Mouse (Mus musculus) kidney, postnatal 0 days (tissue): ENCODE measurements around the gene Slc7a11. TPM values are rescaled to one million over a fixed set of nuclear protein-coding genes. Genes with fewer than 3 reads are reported as not detected.

Experiments
- ATAC-seq: fragments of 200-750 bp; cut with Nextera tagmentation; replicated peaks from 2 replicates; pipeline ENCODE4 v1.8.0; 2017; ENCODE audit warnings: low read depth, moderate number of reproducible peaks, moderate TSS enrichment, moderate library complexity; ENCODE audit not compliant: low FRiP score
- DNase-seq: peaks from one replicate; pipeline ENCODE4 v3.0.0-alpha.2; 2016; ENCODE audit warnings: low spot score
- H3K27ac ChIP-seq: fragments of 300-500 bp; sonication (generic); 2 replicates; pipeline ENCODE4 v1.5.1; 2014; ENCODE audit warnings: mild to moderate bottlenecking
- H3K27me3 ChIP-seq: fragments of 300-500 bp; sonication (generic); 2 replicates; pipeline ENCODE4 v1.6.1; 2014; ENCODE audit warnings: low read length, mixed read lengths; ENCODE audit not compliant: insufficient read depth
- H3K36me3 ChIP-seq: fragments of 300-500 bp; sonication (generic); 2 replicates; pipeline ENCODE4 v1.6.1; 2014; ENCODE audit warnings: low read length, mixed read lengths; ENCODE audit not compliant: insufficient read depth
- H3K4me1 ChIP-seq: fragments of 300-500 bp; sonication (generic); replicated peaks from 2 replicates; pipeline ENCODE4 v1.6.1; 2014; ENCODE audit warnings: antibody characterized with exemption, low read length, mixed read lengths; ENCODE audit not compliant: insufficient read depth
- H3K4me2 ChIP-seq: fragments of 300-500 bp; sonication (generic); 2 replicates; pipeline ENCODE4 v1.6.1; 2014; ENCODE audit warnings: mild to moderate bottlenecking, low read length, moderate library complexity, mixed read lengths
- H3K4me3 ChIP-seq: fragments of 300-500 bp; sonication (generic); replicated peaks from 2 replicates; pipeline ENCODE4 v1.5.1; 2014; ENCODE audit warnings: low read depth, low read length
- H3K9ac ChIP-seq: fragments of 300-500 bp; sonication (generic); 2 replicates; pipeline ENCODE4 v1.6.1; 2014; ENCODE audit warnings: low read depth, low read length
- H3K9me3 ChIP-seq: fragments of 300-500 bp; sonication (generic); replicated peaks from 2 replicates; pipeline ENCODE4 v1.6.1; 2016; ENCODE audit warnings: low read length, inconsistent platforms, mixed read lengths
- CTCF ChIP-seq: IDR thresholded peaks from 2 replicates; pipeline ENCODE4 v1.5.1; 2016; ENCODE audit warnings: antibody characterized with exemption, low read depth, mild to moderate bottlenecking, moderate library complexity
- WGBS: fragments of 180-500 bp; shearing (Covaris S2); extraction: QIAGEN DNeasy Blood & Tissue Kit; methylation state at CpG from one replicate; pipeline ENCODE4 v1.1.7; 2014; 5-methylcytosine and 5-hydroxymethylcytosine counted together
- polyA plus RNA-seq: library from polyadenylated mRNA; unstranded; fragments of >200 nt; fragmentation: Nextera tagmentation; extraction: Ambion mirVana; gene quantifications from 2 replicates; pipeline ENCODE4 v1.2.1, GENCODE M21; 2015

Gene Slc7a11
- polyA plus RNA-seq, 1 experiment from 2014 or later = 0.20 TPM

DNA sequence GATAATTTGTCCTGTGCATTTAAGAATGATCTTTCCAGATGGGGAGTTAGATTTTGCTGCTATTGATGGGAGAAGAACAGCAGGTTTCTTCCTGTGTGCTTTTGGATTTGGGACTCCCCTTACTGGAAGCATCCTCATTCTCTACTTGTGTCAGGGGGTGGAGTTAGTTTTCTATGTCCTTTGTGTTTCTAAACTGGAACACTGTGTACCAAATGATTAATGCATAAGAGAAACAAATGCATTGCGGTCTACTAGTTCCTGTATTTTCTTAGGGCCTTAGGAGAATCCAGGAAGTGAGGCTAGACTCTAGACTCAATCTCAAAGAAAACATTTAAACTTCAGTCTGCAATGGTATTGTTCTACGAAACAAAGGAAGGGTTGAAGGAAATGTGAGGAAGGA is 122.6 kb downstream of the Slc7a11 start:
- Histone ChIP-seq H3K27ac (no peak overlapping the region), H3K4me2 (no peak overlapping the region), H3K9me3 (no peaks in the 10 kb centered on the region), H3K4me1 (no peaks in the 10 kb centered on the region), H3K9ac (no peak overlapping the region), H3K36me3 (no peaks in the 10 kb centered on the region), H3K4me3 (no peak overlapping the region), H3K27me3 (no peaks in the 10 kb centered on the region)
- DNase-seq (no peak), ATAC-seq (no peak)
- 72% methylated on average over 2 of the region's 2 CpGs for WGBS
- TF ChIP-seq CTCF = no peak

DNA sequence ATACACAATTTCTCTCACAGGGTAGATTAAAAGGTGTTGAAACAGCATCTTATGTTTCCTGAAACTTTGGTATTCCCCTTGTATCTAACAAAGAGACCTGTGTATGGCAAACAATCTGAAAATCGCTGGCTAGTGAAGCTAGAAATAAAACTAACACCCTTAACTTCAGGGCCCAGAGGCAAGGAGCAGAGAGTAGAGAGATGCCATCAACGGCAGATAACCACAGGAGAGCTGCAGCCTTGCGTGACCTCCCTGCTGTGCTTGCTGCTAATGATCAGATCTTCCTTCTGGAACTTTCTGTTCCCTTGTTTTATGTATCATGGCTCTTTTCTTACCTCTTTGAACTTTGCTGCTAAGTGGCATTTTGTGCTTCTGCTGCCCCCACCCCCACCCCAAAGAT is 125.3 kb downstream of the Slc7a11 start:
- H3K9ac ChIP-seq = no peak overlapping the region
- H3K27me3 ChIP-seq = no peaks in the 10 kb centered on the region
- DNase-seq (no peak), ATAC-seq (no peak)
- H3K9me3 ChIP-seq = no peaks in the 10 kb centered on the region
- H3K4me2 ChIP-seq = no peak overlapping the region
- H3K36me3 ChIP-seq = no peaks in the 10 kb centered on the region
- H3K4me1 ChIP-seq = no peaks in the 10 kb centered on the region
- 57% methylated on average over 3 of the region's 3 CpGs for WGBS
- no peak overlapping the region for H3K27ac ChIP-seq
- H3K4me3 ChIP-seq = no peak overlapping the region
- TF ChIP-seq CTCF = no peak

DNA sequence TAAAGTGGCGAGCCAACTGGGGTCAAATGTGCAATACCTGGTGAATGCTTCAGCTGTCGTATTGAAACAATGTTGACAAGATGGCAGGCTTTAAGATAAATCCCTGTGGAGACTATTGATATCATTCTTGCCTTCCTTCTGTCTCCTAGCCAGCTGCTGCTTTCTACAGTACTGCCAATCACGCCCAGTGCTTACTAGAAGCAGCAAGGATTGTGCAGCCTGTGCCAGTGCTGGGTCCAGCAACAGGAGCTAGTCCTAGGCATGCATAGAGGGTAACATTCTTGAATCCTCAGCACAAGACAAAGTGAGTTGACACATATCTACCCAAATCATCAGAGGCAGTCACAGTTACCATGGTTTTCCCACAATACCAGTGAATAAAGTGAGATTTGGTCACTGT is 129.6 kb downstream of the Slc7a11 start:
- 87% methylated on average over 3 of the region's 3 CpGs for WGBS
- Histone ChIP-seq H3K9me3 (no peaks in the 10 kb centered on the region), H3K27me3 (no peaks in the 10 kb centered on the region), H3K36me3 (no peaks in the 10 kb centered on the region), H3K4me1 (no peaks in the 10 kb centered on the region), H3K9ac (no peak overlapping the region), H3K4me2 (no peak overlapping the region), H3K27ac (no peak overlapping the region), H3K4me3 (no peak overlapping the region)
- TF ChIP-seq CTCF = no peak
- DNase-seq (no peak), ATAC-seq (no peak)

DNA sequence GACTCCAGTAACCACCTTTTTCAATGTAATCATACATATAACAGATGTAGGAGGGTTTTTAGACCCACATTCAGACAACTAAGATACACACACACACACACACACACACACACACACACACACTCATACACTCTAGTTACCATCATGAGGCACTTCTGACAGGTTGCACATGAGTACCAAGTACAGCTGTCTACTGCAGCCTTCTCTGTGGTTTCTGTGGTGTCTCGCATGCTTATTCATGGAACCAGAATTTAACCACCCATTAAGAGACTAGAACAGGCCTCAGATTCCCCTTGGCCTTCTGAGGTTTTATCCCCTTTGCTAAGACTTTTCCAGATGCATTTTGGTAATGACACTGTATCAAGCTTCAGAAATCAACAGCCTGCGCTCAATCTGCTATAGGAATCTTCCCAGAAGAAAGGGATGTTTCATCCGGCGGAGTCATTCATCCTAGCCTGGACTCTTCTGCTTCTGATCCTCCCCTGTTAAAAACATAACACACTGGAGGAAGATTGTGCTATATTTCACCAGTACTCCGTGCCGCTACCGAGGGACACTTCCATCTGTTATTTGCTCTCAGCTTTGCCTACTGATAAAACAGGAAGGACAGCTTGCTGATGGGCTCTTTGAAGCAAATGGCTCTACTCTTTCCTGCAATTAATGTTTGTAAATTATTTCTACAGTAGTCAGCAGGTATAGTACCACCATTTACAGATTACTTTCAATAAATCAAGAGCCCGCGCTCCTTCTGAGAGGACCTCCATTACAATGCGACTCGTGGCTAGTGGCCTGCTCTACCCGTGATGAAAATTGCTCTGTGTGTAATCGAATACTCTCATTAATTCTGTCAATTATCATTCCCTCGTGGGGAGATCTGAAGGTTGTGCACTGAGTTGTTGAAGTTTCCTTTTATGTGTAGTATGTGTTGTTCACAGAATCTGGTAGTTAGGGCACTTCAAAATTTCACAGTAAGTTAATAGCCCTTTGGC is 135.8 kb downstream of the Slc7a11 start:
- DNase-seq = no peak
- Histone ChIP-seq H3K27ac (no peak overlapping the region), H3K9ac (no peak overlapping the region), H3K4me2 (no peak overlapping the region), H3K27me3 (no peaks in the 10 kb centered on the region), H3K9me3 (no peaks in the 10 kb centered on the region), H3K36me3 (no peaks in the 10 kb centered on the region), H3K4me3 (no peak overlapping the region), H3K4me1 (no peaks in the 10 kb centered on the region)
- TF ChIP-seq CTCF = no peak
- WGBS = 66% methylated on average over 14 of the region's 14 CpGs
- ATAC-seq = no peak

DNA sequence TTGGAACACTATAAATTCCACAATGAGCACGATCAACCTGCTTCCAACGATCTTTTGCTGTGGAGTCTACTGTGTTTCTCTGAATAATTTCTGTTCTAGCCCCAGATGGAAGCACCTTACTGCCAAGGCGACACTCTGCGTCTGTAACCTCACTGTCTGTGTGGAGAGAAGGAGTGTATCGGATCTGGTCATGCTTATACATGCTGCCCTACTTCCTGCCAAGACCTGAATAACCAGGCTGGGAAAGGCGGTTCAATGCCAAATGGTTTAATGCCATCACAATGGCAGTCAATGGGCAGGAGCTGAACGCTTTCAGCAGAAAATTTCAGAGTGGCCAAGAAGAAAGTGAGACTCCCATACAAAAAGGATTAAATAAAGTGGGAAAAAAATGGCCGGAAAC is 137.1 kb downstream of the Slc7a11 start:
- DNase-seq (no peak), ATAC-seq (no peak)
- 88% methylated on average over 8 of the region's 8 CpGs for WGBS
- no peaks in the 10 kb centered on the region for H3K9me3 ChIP-seq
- no peak overlapping the region for H3K27ac ChIP-seq
- H3K9ac ChIP-seq = no peak overlapping the region
- H3K4me1 ChIP-seq = no peaks in the 10 kb centered on the region
- H3K4me2 ChIP-seq = no peak overlapping the region
- H3K4me3 ChIP-seq = no peak overlapping the region
- no peaks in the 10 kb centered on the region for H3K27me3 ChIP-seq
- no peaks in the 10 kb centered on the region for H3K36me3 ChIP-seq
- TF ChIP-seq CTCF = no peak

DNA sequence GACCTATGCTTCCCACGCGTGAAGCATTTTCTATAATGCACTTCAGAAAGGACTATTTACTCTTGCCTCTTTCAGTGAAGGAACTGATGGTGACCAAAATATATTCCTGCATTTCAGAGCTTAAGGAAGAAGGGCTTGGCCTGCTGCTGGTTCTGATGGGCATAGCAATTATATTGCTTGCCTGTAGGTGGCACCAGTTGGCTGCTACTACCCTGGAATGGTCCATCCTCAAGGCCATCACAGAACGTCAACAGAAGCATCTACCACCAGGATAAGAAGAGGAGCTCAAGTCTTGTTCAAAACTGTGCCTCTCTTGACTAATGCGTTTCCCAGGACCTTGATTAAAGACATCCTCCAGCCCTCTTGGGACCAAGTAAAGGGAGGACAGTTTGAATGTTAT is 139.3 kb downstream of the Slc7a11 start:
- 56% methylated on average over 4 of the region's 4 CpGs for WGBS
- Histone ChIP-seq H3K9me3 (no peaks in the 10 kb centered on the region), H3K27me3 (no peaks in the 10 kb centered on the region), H3K4me1 (no peaks in the 10 kb centered on the region), H3K36me3 (no peaks in the 10 kb centered on the region), H3K4me2 (no peak overlapping the region), H3K27ac (no peak overlapping the region), H3K9ac (no peak overlapping the region), H3K4me3 (no peak overlapping the region)
- no peak for ATAC-seq
- TF ChIP-seq CTCF = peak; percentile 86
- peak; percentile 75 for DNase-seq
